Mouse (Mus musculus) kidney, adult 18-20 months (tissue): ENCODE results near the gene Gas8.
"Not testable (repeated sequence)": the region's sequence is repeated elsewhere in the genome, so short reads cannot be mapped to it uniquely, and the experiment has no call there.

Experiments
- DNase-seq: peaks from one replicate; pipeline ENCODE4 v3.0.0; 2021

Gene Gas8

GRCm38 (mm10) chr8:123518667-123519066 is at the start of gene Gas8:
Gene Gas8 (plus strand): TSS chr8:123518834.
- peak; percentile 88 for DNase-seq

- DNase-seq, result not testable (repeated sequence)
Measured at GRCm38 (mm10) chr8:123472991-123473390, 45.6 kb upstream of the Gas8 start.

GRCm38 (mm10) chr8:123474549-123474948 is 44.1 kb upstream of the Gas8 start:
- DNase-seq, result not testable (repeated sequence)

- DNase-seq, result no peak
Measured at GRCm38 (mm10) chr8:123476911-123477736, 41.5 kb upstream of the Gas8 start.

- peak; percentile 97 for DNase-seq
Measured at GRCm38 (mm10) chr8:123477737-123478258, 40.8 kb upstream of the Gas8 start, which contains the start of gene Afg3l1. Gene Afg3l1 (plus strand): TSS chr8:123477903.

- DNase-seq, result no peak
Measured at GRCm38 (mm10) chr8:123478456-123479218, 40.0 kb upstream of the Gas8 start.

GRCm38 (mm10) chr8:123482627-123483026 is 36.0 kb upstream of the Gas8 start:
- DNase-seq, result no peak

- no peak for DNase-seq
Measured at GRCm38 (mm10) chr8:123491280-123492075, 27.2 kb upstream of the Gas8 start.

- DNase-seq, result no peak
Measured at GRCm38 (mm10) chr8:123492898-123493297, 25.7 kb upstream of the Gas8 start.

- DNase-seq, result no peak
Measured at GRCm38 (mm10) chr8:123497699-123498098, 20.9 kb upstream of the Gas8 start.

- DNase-seq, result no peak
Measured at GRCm38 (mm10) chr8:123498963-123499362, 19.7 kb upstream of the Gas8 start.

GRCm38 (mm10) chr8:123499556-123499955 is 19.1 kb upstream of the Gas8 start:
- DNase-seq, result no peak

GRCm38 (mm10) chr8:123502192-123502591 is 16.4 kb upstream of the Gas8 start:
- DNase-seq, result no peak

- DNase-seq, result no peak
Measured at GRCm38 (mm10) chr8:123503801-123504467, 14.7 kb upstream of the Gas8 start.

- no peak for DNase-seq
Measured at GRCm38 (mm10) chr8:123504591-123505195, 13.9 kb upstream of the Gas8 start.

- no peak for DNase-seq
Measured at GRCm38 (mm10) chr8:123505267-123505666, 13.4 kb upstream of the Gas8 start.

- no peak for DNase-seq
Measured at GRCm38 (mm10) chr8:123505695-123506094, 12.9 kb upstream of the Gas8 start.

- DNase-seq, result no peak
Measured at GRCm38 (mm10) chr8:123507153-123507552, 11.5 kb upstream of the Gas8 start.

- no peak for DNase-seq
Measured at GRCm38 (mm10) chr8:123510819-123511218, 7.8 kb upstream of the Gas8 start.

GRCm38 (mm10) chr8:123514136-123514535 is 4.5 kb upstream of the Gas8 start:
- no peak for DNase-seq

GRCm38 (mm10) chr8:123514781-123515539 is 3.7 kb upstream of the Gas8 start, which contains the start of gene Dbndd1:
Gene Dbndd1 (minus strand): TSS chr8:123515463.
- DNase-seq, result peak; percentile 7
